Mouse (Mus musculus) lung, postnatal 0 days (tissue): ENCODE measurements around the gene Nsmce3.

Experiments
- CTCF ChIP-seq: IDR thresholded peaks from 2 replicates; pipeline ENCODE4 v1.5.1; 2016; ENCODE audit warnings: antibody characterized with exemption, mild to moderate bottlenecking
- EP300 ChIP-seq: IDR thresholded peaks from 2 replicates; pipeline ENCODE4 v1.6.1; 2016; ENCODE audit warnings: antibody characterized with exemption, mild to moderate bottlenecking, control low read depth

GRCm38 (mm10) chr7:64821081-64821480, 51.7 kb downstream of the Nsmce3 start:
- TF ChIP-seq EP300 (no peak), CTCF (no peak)
